Mouse (Mus musculus) lung, adult 2 months (tissue): ENCODE results near the gene Gm13043. TPM values are rescaled to one million over a fixed set of nuclear protein-coding genes. Genes with fewer than 3 reads are reported as not detected.
"Not testable (repeated sequence)": the region's sequence is repeated elsewhere in the genome, so short reads cannot be mapped to it uniquely, and the experiment has no call there.

Source experiments
- DNase-seq: peaks from one replicate; pipeline ENCODE4 v3.0.0; 2022
- H3K4me1 ChIP-seq: fragments of 200-500 bp; 2 replicates; pipeline ENCODE4 v1.6.1; 2011; ENCODE audit warnings: low read length; ENCODE audit not compliant: control insufficient read depth, insufficient read depth
- H3K4me3 ChIP-seq: fragments of 200-500 bp; replicated peaks from 2 replicates; pipeline ENCODE3; 2011; ENCODE audit warnings: low read depth, mild to moderate bottlenecking, control low read depth, low read length; ENCODE audit errors: extremely low read depth
- CTCF ChIP-seq: fragments of 200-500 bp; IDR thresholded peaks from 2 replicates; pipeline ENCODE4 v1.5.1; 2011; ENCODE audit warnings: mild to moderate bottlenecking, low read length, control low read depth; ENCODE audit not compliant: insufficient read depth
- POLR2A ChIP-seq: fragments of 200-500 bp; IDR thresholded peaks from 2 replicates; pipeline ENCODE4 v1.6.1; 2011; ENCODE audit warnings: low read depth, mild to moderate bottlenecking, control low read depth, low read length, borderline replicate concordance; ENCODE audit errors: extremely low read depth
- WGBS: fragments of 180-500 bp; shearing (Covaris S2); methylation state at CpG from one replicate; pipeline ENCODE4 v1.1.7; 2018; 5-methylcytosine and 5-hydroxymethylcytosine counted together
- polyA plus RNA-seq: library from polyadenylated mRNA; depleted of rRNA; stranded (reverse); fragments of >200 nt; gene quantifications from 2 replicates; pipeline ENCODE4 v1.2.3, GENCODE M21; 2012; rRNA removed

Gene Gm13043
- not detected in 2 replicates for polyA plus RNA-seq

DNA sequence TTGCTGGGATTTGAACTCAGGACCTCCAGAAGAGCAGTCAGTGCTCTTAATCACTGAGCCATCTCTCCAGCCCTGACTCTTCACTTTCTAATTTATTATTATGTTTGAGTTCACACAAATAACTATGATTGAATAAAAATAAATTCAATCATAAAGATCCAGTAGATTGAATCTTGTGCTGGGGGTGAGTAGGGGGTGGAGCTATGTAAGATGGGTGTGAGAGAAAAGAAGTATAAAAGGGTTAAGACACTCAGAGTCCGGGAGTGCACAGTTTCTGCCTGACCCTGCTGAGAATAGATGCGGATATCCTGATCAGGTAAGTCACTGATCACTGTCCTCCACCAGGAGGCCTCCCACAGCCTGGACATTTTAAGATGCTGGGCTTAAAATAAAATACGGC, at the start of gene Gm13043:
Gene Gm13043, plus strand, starts transcription at position 301 of the 400 bp plus-strand sequence.
- Histone ChIP-seq H3K4me1 (no peaks in the 10 kb centered on the region), H3K4me3 (no peak within 1 kb of the TSS)
- 86% methylated on average over 3 of the region's 3 CpGs for WGBS
- TF ChIP-seq POLR2A (no peak), CTCF (no peak)
- DNase-seq: no peak

DNA sequence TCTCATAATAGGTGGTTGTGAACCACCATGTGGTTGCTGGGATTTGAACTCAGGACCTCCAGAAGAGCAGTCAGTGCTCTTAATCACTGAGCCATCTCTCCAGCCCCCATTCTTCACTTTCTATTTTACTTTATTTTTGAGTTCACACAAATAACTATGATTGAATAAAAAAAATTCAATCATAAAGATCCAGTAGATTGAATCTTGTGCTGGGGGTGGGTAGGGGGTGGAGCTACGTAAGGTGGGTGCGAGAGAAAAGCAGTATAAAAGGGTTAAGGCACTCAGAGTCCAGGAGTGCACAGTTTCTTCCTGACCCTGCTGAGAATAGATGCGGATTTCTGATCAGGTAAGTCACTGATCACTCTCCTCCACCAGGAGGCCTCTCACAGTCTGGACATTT, 24.5 kb downstream of the Gm13043 start, which contains the start of gene Gm13040:
Gene Gm13040, plus strand, starts transcription at position 301 of the 400 bp plus-strand sequence.
- not testable (repeated sequence) for H3K4me1 ChIP-seq, DNase-seq, H3K4me3 ChIP-seq
- no CpG with 5 or more reads among the region's 3 CpGs for WGBS

DNA sequence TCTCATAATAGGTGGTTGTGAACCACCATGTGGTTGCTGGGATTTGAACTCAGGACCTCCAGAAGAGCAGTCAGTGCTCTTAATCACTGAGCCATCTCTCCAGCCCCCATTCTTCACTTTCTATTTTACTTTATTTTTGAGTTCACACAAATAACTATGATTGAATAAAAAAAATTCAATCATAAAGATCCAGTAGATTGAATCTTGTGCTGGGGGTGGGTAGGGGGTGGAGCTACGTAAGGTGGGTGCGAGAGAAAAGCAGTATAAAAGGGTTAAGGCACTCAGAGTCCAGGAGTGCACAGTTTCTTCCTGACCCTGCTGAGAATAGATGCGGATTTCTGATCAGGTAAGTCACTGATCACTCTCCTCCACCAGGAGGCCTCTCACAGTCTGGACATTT, 40.3 kb downstream of the Gm13043 start, which contains the start of the genes BC080695 and Gm13057:
Gene BC080695, plus strand, starts transcription at position 301 of the 400 bp plus-strand sequence.
Gene Gm13057, plus strand, starts transcription at position 310 of the 400 bp plus-strand sequence.
- DNase-seq, H3K4me3 ChIP-seq, H3K4me1 ChIP-seq: not testable (repeated sequence)
- no CpG with 5 or more reads among the region's 3 CpGs for WGBS

Other genes with a start within 250 kb of the Gm13043 start
- 20.8 and 44.8 TPM in 2 replicates for gene Pdpn, start 211.8 kb upstream of the Gm13043 start, polyA plus RNA-seq
- 0.07 and 0.25 TPM in 2 replicates for gene Lrrc38, start 161.6 kb upstream of the Gm13043 start, polyA plus RNA-seq
- gene Pramel1, start 116.9 kb upstream of the Gm13043 start, polyA plus RNA-seq: not detected in 2 replicates
- gene Pramef8, start 98.9 kb upstream of the Gm13043 start, polyA plus RNA-seq: 4.4 and 6.0 TPM in 2 replicates
- gene Oog4, start 61.0 kb upstream of the Gm13043 start, polyA plus RNA-seq: not detected in 2 replicates
- gene Gm13040, start 24.6 kb downstream of the Gm13043 start, polyA plus RNA-seq: not detected in 2 replicates
- gene BC080695, start 40.4 kb downstream of the Gm13043 start, polyA plus RNA-seq: not detected in 2 replicates
- not detected in 2 replicates for gene Gm13057, start 40.4 kb downstream of the Gm13043 start, polyA plus RNA-seq
- not detected in 2 replicates for gene Gm13083, start 103.7 kb downstream of the Gm13043 start, polyA plus RNA-seq
- gene Gm13088, start 145.9 kb downstream of the Gm13043 start, polyA plus RNA-seq: not detected in 2 replicates
- gene Gm13089, start 191.4 kb downstream of the Gm13043 start, polyA plus RNA-seq: not detected in 2 replicates
- not detected in 2 replicates for gene Gm13078, start 208.1 kb downstream of the Gm13043 start, polyA plus RNA-seq